Mouse (Mus musculus): Measurements from ENCODE around the gene Rfc1. TPM values are rescaled to one million over a fixed set of nuclear protein-coding genes. Genes with fewer than 3 reads are reported as not detected.
"Not testable (repeated sequence)": the region's sequence is repeated elsewhere in the genome, so short reads cannot be mapped to it uniquely, and the experiment has no call there.

The Rfc1 gene
- total RNA-seq, 2 experiments from 2014 or later, result 62.5 to 72.1 TPM

DNA sequence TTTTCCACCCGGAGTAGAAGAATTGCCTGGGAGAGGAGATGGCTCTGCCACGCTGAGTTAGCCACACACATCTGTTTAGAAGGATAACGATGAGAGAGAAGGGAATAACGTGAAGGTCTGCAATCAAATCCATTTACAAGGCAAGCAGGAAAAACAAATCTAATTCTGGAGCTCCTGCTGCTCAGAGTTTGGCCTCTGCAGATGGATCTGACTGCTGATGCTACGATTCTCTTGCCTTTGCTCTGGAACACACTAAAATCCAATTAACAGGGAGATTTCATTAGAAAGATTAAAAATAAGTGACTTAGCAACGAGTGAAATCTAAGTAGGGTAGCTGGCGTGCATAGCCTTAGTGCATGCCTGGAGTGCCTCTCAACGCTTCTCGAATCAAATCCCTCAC lies 30.0 kb downstream of the Rfc1 start:
- DNase-seq (ENCODE audit: low spot score in 2 of 2), result no peak

DNA sequence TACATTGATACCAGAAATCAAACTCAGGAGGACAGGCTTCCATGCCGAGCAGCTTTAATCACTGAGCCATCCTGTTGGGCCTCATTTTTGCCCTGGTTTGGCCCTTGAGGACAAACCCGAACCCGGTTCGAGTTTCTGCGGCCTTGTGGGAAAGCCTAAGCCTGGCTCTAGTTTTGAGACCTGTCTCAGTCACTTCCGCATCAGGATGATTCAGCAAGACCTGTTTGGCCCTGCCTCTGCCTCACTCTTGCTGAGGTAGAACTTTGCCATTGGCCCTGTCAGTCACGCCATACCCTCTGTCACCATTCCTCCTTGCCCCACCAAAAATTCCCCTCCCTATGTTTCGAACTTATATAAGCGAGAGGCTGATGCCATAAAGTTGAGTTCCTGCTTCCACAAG lies 35.3 kb downstream of the Rfc1 start:
- no peak for DNase-seq (ENCODE audit: low spot score in 2 of 2)

DNA sequence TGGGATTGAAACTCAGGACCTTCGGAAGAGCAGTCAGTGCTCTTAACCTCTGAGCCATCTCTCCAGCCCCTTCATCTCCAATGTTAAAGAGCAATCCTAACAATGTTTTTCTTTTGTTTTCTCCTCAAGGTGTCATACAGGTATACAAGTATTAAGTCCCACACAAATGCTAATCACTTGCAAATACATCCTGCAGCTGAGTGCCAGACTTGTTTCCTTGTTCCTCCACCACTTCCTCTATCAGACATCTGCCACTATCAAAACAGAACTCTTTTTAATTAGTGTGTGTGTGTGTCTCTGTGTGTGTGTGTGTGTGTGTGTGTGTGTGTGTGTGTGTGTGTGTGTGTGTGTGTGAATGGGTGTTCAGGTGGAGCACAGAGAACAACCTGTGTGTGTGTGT lies 35.8 kb downstream of the Rfc1 start:
- not testable (repeated sequence) for DNase-seq (ENCODE audit: low spot score in 2 of 2)

DNA sequence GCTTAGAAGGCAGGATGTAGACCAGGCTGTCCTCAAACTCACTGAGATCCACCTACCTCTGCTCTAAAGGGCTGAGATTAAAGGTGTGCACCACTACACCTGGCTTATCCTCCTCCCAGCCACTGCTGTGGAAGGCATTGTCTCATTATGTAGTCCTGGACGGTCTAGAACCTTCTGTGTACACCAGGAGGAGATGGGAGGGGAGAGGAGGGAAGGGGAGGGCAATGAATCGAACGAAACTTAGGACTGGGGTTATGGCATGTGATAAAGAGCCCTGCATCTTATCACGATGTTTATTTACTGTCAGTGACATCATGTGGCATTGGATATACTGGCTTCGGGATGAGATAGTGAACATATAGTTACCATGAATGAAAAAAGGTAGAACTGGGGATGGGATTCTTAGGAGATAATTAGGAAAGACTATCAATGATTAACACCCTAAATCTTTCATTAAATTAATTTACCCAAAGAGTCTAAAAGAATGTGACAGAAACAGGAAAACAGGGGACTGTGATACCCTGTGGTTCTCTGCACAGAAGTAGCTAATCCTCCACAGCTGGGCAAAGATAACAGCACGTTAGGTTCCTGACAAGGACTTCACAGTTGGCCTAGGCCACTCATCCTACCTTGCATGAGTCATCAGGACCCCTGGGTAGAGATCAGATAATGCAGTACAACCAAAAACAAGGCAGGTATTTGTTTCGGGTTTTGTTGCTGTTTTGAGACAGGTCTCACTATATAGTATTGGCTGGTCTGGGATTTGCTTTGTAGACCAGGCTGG lies 37.1 kb downstream of the Rfc1 start:
- no peak for DNase-seq (ENCODE audit: low spot score in 2 of 2)

DNA sequence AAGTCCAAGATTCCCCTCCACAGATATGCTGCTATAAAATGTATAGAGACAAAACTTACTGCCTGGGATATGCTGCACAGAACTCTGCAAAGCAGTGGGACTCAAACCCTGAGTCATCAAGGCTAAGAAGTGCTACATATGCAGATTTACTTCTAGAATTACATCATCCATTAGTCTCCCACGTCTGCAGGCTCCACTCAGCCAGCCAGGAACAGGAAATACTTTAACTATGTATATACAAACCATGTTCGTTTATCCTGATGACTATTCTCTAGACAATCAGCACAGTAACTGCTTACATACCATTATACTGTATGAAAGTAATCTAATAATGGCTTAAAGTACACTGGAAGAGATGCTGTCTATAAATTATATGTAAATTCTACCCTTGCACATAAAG lies 41.2 kb downstream of the Rfc1 start:
- no peak for DNase-seq (ENCODE audit: low spot score in 2 of 2)

DNA sequence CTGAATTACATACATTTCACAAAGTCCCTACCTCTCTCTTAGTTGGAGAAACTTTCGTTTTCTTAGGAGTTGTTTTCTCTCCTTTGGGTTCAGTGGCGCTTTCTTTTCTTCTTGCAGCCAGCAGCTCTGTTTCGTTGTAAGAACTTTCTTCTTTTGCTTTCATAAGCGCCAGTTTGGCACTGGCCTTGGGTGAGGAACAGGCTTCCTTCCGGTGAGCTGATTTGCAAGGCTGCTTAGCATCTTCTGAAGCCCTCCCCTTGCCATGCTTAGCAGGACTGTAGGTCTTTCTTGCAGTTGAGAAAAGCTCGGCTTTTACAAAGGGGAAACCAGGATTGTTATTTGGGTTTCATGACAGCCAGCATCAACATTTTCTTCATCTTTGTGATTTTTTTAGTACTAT lies 41.8 kb downstream of the Rfc1 start:
- no peak for DNase-seq (ENCODE audit: low spot score in 2 of 2)

DNA sequence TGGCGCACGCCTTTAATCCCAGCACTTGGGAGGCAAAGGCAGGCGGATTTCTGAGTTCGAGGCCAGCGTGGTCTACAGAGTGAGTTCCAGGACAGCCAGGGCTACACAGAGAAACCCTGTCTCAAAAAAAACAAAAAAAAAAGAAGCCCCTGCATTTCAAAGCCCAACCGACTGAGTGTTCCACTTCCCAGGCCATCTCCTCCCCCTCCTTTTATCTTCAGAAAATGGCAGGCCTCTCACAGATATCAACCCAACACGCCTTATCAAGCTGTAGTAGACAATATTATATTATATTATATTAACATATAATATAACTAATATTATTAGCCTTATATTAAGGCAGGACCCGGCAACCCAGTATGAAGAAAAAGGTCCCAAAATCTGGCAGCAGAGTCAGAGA lies 46.5 kb downstream of the Rfc1 start:
- DNase-seq (ENCODE audit: low spot score in 2 of 2), result not testable (repeated sequence)

DNA sequence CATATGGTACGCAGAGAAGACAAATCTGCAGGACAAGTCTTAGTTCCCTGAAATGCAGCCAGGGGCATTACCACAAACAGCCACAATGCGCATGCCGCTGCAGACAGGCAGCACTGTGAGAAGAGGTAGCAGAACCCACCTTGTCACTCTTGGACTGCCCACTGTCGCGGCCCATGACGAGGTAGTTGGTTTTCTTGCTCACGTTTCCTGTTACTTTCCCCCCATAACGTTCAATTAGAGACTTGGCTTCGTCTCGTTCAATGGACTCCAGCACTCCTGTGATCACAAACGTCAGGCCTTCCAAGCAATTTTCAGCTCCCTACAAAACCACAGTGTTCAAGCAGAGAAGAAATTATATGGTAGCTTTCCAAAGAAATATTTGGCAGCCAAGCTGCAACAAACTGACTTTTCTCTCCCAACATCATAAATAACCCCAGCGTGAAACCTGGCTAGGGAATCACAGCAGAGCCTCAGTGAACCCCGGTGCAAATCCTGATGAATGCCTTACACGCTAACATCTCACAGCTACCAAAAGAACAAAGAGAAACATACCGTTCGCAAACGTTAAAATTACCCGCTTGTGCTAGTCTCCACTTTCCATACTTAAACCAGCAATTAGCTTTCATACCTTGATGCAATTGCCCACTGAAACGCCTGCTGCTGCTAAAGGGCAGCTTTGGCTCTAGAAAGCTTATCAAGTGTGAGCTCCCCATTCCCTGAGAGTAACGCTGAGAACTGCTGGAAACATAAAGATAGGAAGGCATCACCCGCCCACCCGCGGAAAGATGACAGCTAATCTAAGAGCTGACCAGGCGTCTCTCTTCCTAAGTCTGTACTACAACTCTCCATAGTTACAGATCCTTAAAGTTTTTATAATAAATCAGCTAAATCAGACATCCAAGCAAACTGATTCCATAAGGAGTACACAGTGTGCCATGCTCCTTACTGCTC lies 47.4 kb downstream of the Rfc1 start:
- DNase-seq (ENCODE audit: low spot score in 2 of 2), result no peak

DNA sequence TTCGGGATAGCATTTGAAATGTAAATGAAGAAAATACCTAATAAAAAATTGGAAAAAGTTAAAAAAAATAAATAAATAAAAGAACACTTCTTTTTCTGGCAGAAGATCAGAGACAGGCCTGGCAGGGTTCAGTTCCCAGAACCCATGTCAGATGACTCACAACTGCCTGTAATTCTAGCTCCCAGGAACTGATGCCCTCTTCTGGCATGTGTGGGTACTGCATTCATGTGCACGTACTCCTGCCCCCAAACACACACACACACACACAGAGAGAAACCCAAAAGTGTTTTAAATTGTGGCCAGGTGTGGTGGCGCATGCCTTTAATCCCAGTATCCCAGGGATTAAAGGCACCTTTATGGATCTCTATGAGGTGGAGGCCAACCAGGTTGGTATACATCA lies 51.3 kb downstream of the Rfc1 start:
- no peak for DNase-seq (ENCODE audit: low spot score in 2 of 2)

DNA sequence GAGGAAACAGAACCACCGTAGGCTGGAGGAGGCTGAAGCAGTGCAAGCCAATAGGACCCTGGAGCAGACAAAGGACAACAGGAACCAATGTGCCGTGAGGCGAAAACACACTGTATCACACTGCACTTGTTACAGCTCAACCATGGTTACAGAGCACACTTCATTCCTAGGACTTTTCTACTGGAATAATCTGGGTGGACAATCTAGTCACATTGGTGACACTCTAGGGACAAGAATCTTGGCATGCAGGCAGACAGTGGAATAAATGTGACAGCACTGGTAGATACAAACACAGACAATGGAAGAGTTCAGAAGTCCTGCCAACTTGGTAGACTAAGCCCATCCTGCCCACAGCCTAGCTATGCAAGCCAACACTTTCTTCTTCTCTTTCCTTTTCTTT lies 54.3 kb downstream of the Rfc1 start:
- DNase-seq (ENCODE audit: low spot score in 2 of 2), result no peak

DNA sequence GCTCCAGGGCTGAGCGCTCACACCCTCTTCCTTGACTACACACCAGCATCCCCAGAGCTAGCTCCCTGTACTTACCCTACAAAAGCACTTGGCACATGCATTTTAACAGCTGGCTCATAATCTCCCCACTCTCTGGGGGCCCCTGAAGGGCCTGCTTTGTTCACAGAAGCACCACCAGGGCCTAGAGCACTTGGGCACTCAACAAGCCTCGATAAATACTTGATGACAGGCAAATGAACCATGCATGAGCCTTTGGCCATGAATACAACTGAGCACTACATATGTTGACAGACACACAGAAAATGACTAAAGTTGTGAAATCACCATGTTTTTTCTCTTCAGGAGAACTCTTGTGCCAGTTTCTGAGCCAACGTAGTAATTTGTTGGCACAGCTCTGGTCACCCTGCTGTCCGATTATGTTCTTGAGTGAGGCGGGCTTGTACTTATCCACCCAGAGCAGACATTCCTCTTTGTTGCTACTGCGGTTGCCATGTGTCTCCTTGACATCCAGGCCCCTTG lies 56.3 kb downstream of the Rfc1 start:
- no peak for DNase-seq (ENCODE audit: low spot score in 2 of 2)

DNA sequence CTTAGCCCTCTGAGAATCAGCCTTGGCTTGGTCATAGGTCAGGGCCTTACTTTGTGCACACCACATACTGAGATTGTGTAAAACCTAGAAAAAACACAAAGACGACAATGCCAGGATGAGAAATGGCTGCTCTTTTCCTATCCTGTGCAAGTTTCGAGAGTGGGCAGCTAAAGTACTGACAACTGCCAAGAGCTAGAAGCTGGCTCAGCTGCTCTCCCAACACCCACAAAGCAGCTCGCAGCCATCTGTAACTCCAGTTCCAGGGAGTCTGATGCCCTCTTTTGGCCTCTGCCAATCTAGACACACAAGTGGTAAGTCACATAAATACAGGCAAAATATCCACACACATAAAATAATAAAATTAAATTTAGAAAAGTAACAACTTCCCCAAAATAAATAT lies 61.5 kb downstream of the Rfc1 start:
- DNase-seq (ENCODE audit: low spot score in 2 of 2), result no peak

DNA sequence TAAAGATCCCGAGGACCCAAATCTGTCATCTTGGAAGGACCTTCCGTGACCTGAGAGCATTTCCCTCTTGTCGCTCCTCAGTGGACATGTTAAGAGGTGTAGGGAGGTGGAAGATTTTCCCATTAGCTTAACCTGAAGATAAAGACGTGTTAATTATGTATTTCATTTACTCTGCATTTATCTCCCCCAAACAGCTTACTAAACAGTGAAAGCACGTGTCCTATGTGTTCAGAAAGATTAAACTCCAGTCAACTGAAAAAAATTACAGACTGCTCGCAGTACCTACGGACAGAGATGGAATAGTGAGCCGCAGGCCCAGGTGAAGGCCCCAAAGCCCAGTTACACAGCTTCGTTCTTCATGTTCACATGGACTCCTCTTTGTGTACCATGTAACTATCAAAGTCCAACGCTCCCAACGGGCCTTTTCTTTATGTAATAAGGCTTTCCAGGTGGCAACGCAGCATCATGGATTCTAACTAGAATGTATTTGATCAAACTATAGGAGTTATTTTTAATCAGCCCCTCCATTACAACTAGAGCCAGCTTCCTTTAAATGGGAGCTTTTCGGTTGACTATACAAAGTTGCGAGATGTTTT lies 77.5 kb downstream of the Rfc1 start:
- DNase-seq (ENCODE audit: low spot score in 2 of 2), result no peak

DNA sequence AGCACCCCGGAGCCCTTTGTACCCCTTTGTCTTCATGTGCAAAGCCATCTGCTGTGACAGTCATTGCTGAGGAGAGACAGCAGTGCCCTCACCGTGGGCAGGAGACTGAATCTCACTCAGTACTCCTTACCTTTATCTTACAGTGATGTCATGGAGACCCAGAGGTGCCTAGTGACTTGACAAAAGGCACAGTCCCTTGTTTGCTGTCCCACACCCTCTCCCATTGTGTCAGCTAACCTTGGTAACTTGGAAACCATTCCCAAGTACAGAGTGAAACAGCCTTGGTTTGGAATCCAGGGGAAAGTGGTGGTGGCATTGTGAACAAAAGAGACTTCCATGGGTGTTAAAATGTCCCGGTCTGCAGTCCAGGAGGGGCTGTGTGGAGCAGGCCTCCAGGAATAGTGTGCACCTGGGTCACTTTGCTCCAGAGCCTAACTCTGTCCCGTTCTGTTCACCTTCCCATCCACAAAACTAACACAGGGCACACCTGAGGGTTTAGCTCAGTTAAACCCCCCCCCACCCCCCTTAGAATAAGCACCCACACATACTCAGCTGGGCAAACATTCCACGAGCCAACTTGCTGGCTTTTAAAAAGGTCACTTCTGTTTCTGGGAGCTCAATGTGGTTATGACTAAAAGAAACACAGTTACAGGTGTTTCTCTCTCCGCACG lies 85.2 kb downstream of the Rfc1 start:
- DNase-seq (ENCODE audit: low spot score in 2 of 2), result no peak

DNA sequence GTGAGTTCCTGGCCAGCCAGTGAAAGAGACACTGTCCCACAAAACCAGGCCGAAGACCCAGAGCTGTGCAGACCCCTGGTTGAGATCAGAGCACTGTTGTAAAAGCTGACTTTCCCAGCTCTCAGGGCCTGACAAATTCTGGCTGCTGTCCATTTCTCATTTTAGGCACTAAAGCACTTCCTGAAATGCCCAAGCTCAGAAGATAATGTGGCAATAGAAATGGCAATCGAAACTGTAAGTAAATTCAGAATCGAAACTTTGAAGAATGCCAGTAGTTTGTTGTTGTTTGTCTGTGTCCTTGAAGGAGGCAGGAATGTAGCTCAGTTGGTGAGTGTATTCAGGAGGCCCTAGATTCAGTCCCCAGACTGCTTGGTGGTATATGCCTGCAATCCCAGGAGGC lies 88.2 kb downstream of the Rfc1 start:
- DNase-seq (ENCODE audit: low spot score in 2 of 2), result no peak

DNA sequence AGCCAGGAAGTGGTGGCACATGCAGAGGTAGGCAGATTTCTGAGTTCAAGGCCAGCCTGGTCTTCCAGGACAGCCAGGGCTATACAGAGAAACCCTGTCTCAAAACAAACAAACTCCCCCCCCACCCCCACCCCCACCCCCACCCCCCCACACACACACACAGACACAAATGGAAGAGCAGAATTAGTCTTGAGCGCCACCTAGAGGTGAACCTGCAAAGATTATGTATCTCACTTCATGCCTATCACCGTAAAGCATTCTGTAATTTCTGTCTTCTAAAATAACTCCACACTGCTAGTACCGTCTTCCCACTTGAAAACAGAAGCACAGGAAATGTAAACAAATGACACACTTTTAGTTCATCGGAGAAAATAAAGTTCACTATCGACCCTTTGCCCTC lies 92.7 kb downstream of the Rfc1 start:
- DNase-seq (ENCODE audit: low spot score in 2 of 2), result no peak

DNA sequence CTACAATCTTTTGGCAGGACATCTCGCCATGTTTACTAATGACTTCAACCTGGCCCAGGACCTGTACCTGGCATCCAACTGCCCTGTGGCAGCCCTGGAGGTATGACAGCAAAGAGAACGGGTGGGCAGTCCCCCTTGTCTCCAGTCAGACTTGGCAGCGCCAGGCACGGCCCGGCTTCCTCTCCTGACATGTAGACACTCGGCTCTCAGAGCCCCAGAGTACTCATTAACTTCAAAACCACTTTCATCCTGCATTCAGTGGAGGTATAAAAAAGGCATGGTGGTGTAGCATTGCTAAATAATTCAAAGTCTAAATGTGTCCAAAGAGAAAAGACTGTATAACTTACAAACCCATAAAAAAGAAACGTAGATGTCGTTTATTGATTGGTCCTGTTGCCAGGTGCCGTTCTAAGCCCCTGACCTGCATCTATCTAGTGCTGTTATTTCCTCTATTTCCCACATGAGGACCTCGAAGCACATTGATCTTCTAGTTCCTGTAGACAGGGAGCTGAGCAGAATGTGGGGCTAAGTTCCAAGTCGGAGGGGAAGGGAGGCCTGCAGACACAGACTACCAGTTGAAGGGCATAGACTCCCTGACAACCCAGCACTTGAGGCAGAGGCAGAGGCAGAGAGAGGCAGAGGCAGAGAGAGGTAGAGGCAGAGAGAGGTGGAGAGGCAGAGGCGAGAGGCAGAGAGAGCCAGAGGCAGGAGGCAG lies 104.0 kb downstream of the Rfc1 start:
- no peak for DNase-seq (ENCODE audit: low spot score in 2 of 2)

DNA sequence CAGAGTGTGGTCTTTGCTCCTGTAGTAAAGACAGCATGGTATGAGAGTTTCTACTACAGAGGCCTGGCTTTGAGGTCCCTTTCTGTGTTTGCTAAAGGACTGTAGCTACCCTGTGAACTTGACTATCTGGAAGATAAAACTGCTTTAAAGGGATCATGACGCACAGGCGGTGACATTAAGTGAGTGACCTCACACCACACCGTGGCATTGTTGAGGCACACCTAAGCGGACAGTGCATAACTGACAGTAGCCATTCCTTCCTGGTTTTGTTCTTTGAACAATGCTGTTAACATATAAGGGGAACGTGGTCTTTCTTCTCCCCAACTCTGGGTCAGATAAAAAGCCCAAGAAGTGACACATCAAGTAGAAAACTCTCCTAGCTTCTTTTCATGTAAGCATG lies 111.4 kb downstream of the Rfc1 start:
- DNase-seq (ENCODE audit: low spot score in 2 of 2), result no peak

DNA sequence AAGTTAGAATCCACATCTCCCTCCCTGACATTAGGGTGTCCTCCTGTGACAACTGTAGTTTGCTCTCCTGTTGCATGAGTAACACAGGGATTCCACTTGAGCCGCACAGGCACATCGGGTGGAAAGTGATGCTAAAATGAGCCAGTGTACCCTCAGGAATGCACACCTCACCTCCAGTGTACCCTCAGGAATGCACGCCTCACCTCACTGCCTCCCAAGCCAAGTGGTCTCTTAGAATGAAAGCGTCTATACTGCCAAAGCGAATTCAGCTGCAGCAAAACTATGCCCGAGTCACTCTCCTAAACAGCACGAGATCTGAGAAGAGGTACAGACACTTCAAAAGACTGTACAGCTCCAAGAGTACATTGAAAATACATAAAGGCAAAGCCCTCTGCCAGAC lies 114.4 kb downstream of the Rfc1 start:
- DNase-seq (ENCODE audit: low spot score in 2 of 2), result no peak
